ENCODE assay signal across 8 mouse cellular contexts in the genomic region with DNA sequence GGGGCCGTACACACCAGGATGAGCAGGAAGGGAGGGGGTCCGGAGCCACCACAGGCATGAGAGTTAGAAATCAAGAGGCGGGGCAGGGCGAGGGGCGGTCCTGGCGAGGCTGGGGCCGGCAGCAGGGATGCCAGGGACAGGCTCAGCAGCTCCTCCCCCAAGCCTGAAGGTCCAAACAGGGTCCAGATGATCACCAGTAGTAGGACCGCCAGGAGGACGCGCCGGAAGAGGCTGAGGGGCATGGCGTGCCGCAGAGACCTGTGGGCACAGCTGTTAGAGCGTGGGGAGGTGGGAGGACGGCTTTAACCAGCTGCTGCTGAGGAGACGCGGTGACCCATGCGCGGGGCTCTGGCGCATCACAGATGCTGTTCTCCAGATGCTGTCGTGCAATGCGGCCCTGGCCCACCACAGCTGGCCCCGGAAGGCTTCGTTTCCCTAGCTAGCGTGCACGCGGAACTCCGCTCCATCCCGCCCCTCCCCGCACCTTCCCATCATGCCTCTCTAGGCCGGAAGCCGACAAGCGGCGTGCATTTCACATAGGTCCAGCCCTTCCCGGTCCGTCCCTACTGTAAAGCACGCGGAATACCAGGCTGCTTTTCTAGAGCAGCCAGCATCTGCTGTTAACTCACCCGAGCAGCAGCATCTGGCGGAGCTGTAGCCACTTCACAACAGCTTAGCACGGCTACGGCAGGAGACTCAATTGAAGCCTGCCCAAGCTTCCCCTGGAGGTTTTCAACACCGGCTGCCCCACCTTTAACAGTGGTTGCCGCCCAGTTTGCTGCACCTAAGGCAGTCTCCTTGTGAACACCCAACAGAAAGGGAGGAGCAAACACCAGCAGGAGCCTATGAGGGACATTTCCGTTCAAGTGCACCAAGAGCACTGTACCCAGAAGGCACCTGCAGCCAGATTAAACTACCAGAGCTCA. TPM values are rescaled to one million over a fixed set of nuclear protein-coding genes. Genes with fewer than 3 reads are reported as not detected.
DNase-seq lines count a peak whose midpoint lies in the region; ATAC-seq and TF ChIP-seq lines count a peak whose summit lies in the region.

B3galt4 (minus strand) TSS at position 468 of the 926 bp plus-strand sequence.

- H3K4me2 ChIP-seq in heart, embryonic 13.5 days: peak within 1 kb of the TSS; percentile 99
- H3K4me2 ChIP-seq in kidney, postnatal 0 days (ENCODE audit: low read length): peak within 1 kb of the TSS; percentile 86
- peak within 1 kb of the TSS; percentile 88 for H3K4me2 ChIP-seq in liver, embryonic 16.5 days (ENCODE audit: low read depth, low read length)
- peak within 1 kb of the TSS; percentile 88 for H3K4me2 ChIP-seq in neural tube, embryonic 12.5 days (replicated peaks)
- H3K4me2 ChIP-seq in stomach, postnatal 0 days (replicated peaks; ENCODE audit: low read depth): peak within 1 kb of the TSS; percentile 87

- ATAC-seq in erythroblast, adult 5-6 weeks (replicated peaks; ENCODE audit: low FRiP score, poor library complexity, severe bottlenecking): peak; percentile 53; the same call in 1 of the 2 replicates
- ATAC-seq in heart, embryonic 13.5 days (ENCODE audit: extremely low read depth, insufficient number of reproducible peaks, low FRiP score, low TSS enrichment): peak; percentile 31; the same call in 1 of the 2 replicates
- ATAC-seq in kidney, postnatal 0 days (replicated peaks; ENCODE audit: low FRiP score, low read depth): peak; percentile 77
- ATAC-seq in liver, embryonic 16.5 days (ENCODE audit: low read depth): peak; percentile 56
- peak; percentile 61 for ATAC-seq in neural tube, embryonic 12.5 days (ENCODE audit: low FRiP score, low read depth)
- peak; percentile 72 for ATAC-seq in stomach, postnatal 0 days (ENCODE audit: low FRiP score, low TSS enrichment)

- TF ChIP-seq CTCF in bone marrow macrophage, adult 2 months (IDR thresholded peaks at IDR 0.05; ENCODE audit: low read depth, low read length): no peak
- 0 out of 2 replicates have a peak, but pooled peaks have one; percentile 11 for TF ChIP-seq CTCF in kidney, postnatal 0 days (IDR thresholded peaks at IDR 0.05; ENCODE audit: low read depth)
- TF ChIP-seq CTCF in stomach, postnatal 0 days (IDR thresholded peaks at IDR 0.05; ENCODE audit: low read depth): peak; percentile 13

- H3K9ac ChIP-seq in heart, embryonic 13.5 days: peak within 1 kb of the TSS; percentile 81
- peak within 1 kb of the TSS; percentile 66 for H3K9ac ChIP-seq in kidney, postnatal 0 days (ENCODE audit: low read depth, low read length)
- peak within 1 kb of the TSS; percentile 67 for H3K9ac ChIP-seq in liver, embryonic 16.5 days (ENCODE audit: low read depth, low read length)
- H3K9ac ChIP-seq in neural tube, embryonic 12.5 days: peak within 1 kb of the TSS; percentile 60
- H3K9ac ChIP-seq in stomach, postnatal 0 days (ENCODE audit: low read length): peak within 1 kb of the TSS; percentile 72

- H3K4me1 ChIP-seq in bone marrow macrophage, adult 2 months (ENCODE audit: control insufficient read depth, insufficient read depth, low read length): peaks cover 32% of the 10 kb centered on the region
- H3K4me1 ChIP-seq in heart, embryonic 13.5 days: peaks cover 54% of the 10 kb centered on the region
- peaks cover 29% of the 10 kb centered on the region for H3K4me1 ChIP-seq in kidney, postnatal 0 days (replicated peaks; ENCODE audit: insufficient read depth, low read length)
- peaks cover 45% of the 10 kb centered on the region for H3K4me1 ChIP-seq in liver, embryonic 16.5 days (ENCODE audit: control insufficient read depth, low read depth, low read length)
- H3K4me1 ChIP-seq in neural tube, embryonic 12.5 days: peaks cover 52% of the 10 kb centered on the region
- H3K4me1 ChIP-seq in stomach, postnatal 0 days (replicated peaks; ENCODE audit: control insufficient read depth, insufficient read depth): peaks cover 6% of the 10 kb centered on the region

- peak; percentile 70 to 74 for DNase-seq in CD8-positive naive resting alpha-beta T cell, adult 2 months (ENCODE audit: low read depth in 2 of 2, low spot score in 2 of 2)
- peak; percentile 93 for DNase-seq in kidney, postnatal 0 days (ENCODE audit: low spot score)
- peak; percentile 91 for DNase-seq in stomach, postnatal 0 days (ENCODE audit: low spot score)

- no peaks in the 10 kb centered on the region for H3K9me3 ChIP-seq in heart, embryonic 13.5 days
- H3K9me3 ChIP-seq in kidney, postnatal 0 days (replicated peaks; ENCODE audit: low read length): no peaks in the 10 kb centered on the region
- no peaks in the 10 kb centered on the region for H3K9me3 ChIP-seq in liver, embryonic 16.5 days (replicated peaks; ENCODE audit: control insufficient read depth, low read length)
- no peaks in the 10 kb centered on the region for H3K9me3 ChIP-seq in neural tube, embryonic 12.5 days
- no peaks in the 10 kb centered on the region for H3K9me3 ChIP-seq in stomach, postnatal 0 days (ENCODE audit: control insufficient read depth, low read length)

- H3K27ac ChIP-seq in bone marrow macrophage, adult 2 months (ENCODE audit: insufficient read depth, low read depth, low read length): peak within 1 kb of the TSS; percentile 71
- peak within 1 kb of the TSS; percentile 91 for H3K27ac ChIP-seq in heart, embryonic 13.5 days (replicated peaks)
- H3K27ac ChIP-seq in kidney, postnatal 0 days: peak within 1 kb of the TSS; percentile 89
- peak within 1 kb of the TSS; percentile 82 for H3K27ac ChIP-seq in liver, embryonic 16.5 days (ENCODE audit: low read length)
- H3K27ac ChIP-seq in neural tube, embryonic 12.5 days: peak within 1 kb of the TSS; percentile 75
- H3K27ac ChIP-seq in stomach, postnatal 0 days (replicated peaks): peak within 1 kb of the TSS; percentile 94

- H3K27me3 ChIP-seq in heart, embryonic 13.5 days (replicated peaks): no peaks in the 10 kb centered on the region
- no peaks in the 10 kb centered on the region for H3K27me3 ChIP-seq in kidney, postnatal 0 days (ENCODE audit: insufficient read depth, low read length)
- no peaks in the 10 kb centered on the region for H3K27me3 ChIP-seq in liver, embryonic 16.5 days (ENCODE audit: control insufficient read depth, insufficient read depth, low read depth, low read length)
- no peaks in the 10 kb centered on the region for H3K27me3 ChIP-seq in neural tube, embryonic 12.5 days (replicated peaks)
- no peaks in the 10 kb centered on the region for H3K27me3 ChIP-seq in stomach, postnatal 0 days (ENCODE audit: control insufficient read depth, insufficient read depth, low read length)

- under 1% methylated on average over 45 of the region's 45 CpGs for WGBS in heart, embryonic 13.5 days
- WGBS in kidney, postnatal 0 days: 1% methylated on average over 45 of the region's 45 CpGs
- WGBS in liver, embryonic 16.5 days (ENCODE audit: insufficient replicate concordance): under 1% methylated on average over 45 of the region's 45 CpGs
- WGBS in neural tube, embryonic 12.5 days: 1% methylated on average over 45 of the region's 45 CpGs
- under 1% methylated on average over 40 of the region's 45 CpGs for WGBS in stomach, postnatal 0 days

- peak within 1 kb of the TSS; percentile 68 for H3K4me3 ChIP-seq in bone marrow macrophage, adult 2 months (ENCODE audit: insufficient read depth, low read length)
- H3K4me3 ChIP-seq in heart, embryonic 13.5 days: peak within 1 kb of the TSS; percentile 61
- peak within 1 kb of the TSS; percentile 43 for H3K4me3 ChIP-seq in kidney, postnatal 0 days (replicated peaks; ENCODE audit: low read depth, low read length)
- peak within 1 kb of the TSS; percentile 65 for H3K4me3 ChIP-seq in liver, embryonic 16.5 days (ENCODE audit: low read depth, low read length)
- peak within 1 kb of the TSS; percentile 41 for H3K4me3 ChIP-seq in neural tube, embryonic 12.5 days
- peak within 1 kb of the TSS; percentile 50 for H3K4me3 ChIP-seq in stomach, postnatal 0 days (ENCODE audit: low read depth, low read length)

- no peak; the same call in 1 of the 2 replicates for TF ChIP-seq POLR2A in bone marrow macrophage, adult 2 months (IDR thresholded peaks at IDR 0.05; ENCODE audit: borderline replicate concordance, low read depth, low read length)

- H3K36me3 ChIP-seq in heart, embryonic 13.5 days: peaks cover 68% of the 10 kb centered on the region
- peaks cover 25% of the 10 kb centered on the region; the same call in 1 of the 2 replicates for H3K36me3 ChIP-seq in kidney, postnatal 0 days (ENCODE audit: insufficient read depth, low read length)
- peaks cover 16% of the 10 kb centered on the region for H3K36me3 ChIP-seq in liver, embryonic 16.5 days (ENCODE audit: control insufficient read depth, insufficient read depth)
- H3K36me3 ChIP-seq in neural tube, embryonic 12.5 days: peaks cover 64% of the 10 kb centered on the region
- peaks cover 13% of the 10 kb centered on the region for H3K36me3 ChIP-seq in stomach, postnatal 0 days (ENCODE audit: control insufficient read depth, insufficient read depth, low read length)

- TF ChIP-seq EP300 in stomach, postnatal 0 days (optimal IDR thresholded peaks at IDR 0.05): no peak

RNA-seq across cellular contexts. Expression of gene B3galt4, which starts in this region (rescaled TPM):
- 8.3 and 8.7 TPM in 2 replicates for polyA plus RNA-seq in bone marrow macrophage, adult 2 months (2012; ENCODE audit: insufficient read depth, insufficient read length, missing spikeins)
- total RNA-seq in erythroblast, adult 5-6 weeks (2015; ENCODE audit: low replicate concordance): not detected in 2 replicates
- 0.70 and 0.94 TPM in 2 replicates for total RNA-seq in erythroblast, adult 5-6 weeks (2017; ENCODE audit: low replicate concordance)
- polyA plus RNA-seq in heart, embryonic 13.5 days (2015; fragmentation: Nextera tagmentation; extraction: Ambion mirVana): 4.5 and 7.0 TPM in 2 replicates
- polyA plus RNA-seq in kidney, postnatal 0 days (2015; fragmentation: Nextera tagmentation; extraction: Ambion mirVana): 6.7 and 8.1 TPM in 2 replicates
- 2.2 and 2.3 TPM in 2 replicates for polyA plus RNA-seq in liver, embryonic 16.5 days (2015; fragmentation: Nextera tagmentation; extraction: Ambion mirVana)
- 7.9 and 8.3 TPM in 2 replicates for polyA plus RNA-seq in neural tube, embryonic 12.5 days (2016; fragmentation: Nextera tagmentation; extraction: Ambion mirVana)
- polyA plus RNA-seq in stomach, postnatal 0 days (2015; fragmentation: Nextera tagmentation; extraction: Ambion mirVana): 15.0 and 15.2 TPM in 2 replicates

Comparison
In these comparisons a context has a peak if more than half of its experiments do, and no peak if none do; other contexts are left out.
1. Peak in every context shown above with its lines: DNase-seq, ATAC-seq, H3K4me3 ChIP-seq and H3K27ac ChIP-seq.
2. Peak in ATAC-seq in erythroblast, adult 5-6 weeks; RNA of the gene not detected or under 1 TPM.